Mouse (Mus musculus): ENCODE results near the gene Hdac10. TPM values are rescaled to one million over a fixed set of nuclear protein-coding genes. Genes with fewer than 3 reads are reported as not detected.

Gene Hdac10
- total RNA-seq, 1 experiment from 2014 or later, result 15.7 TPM

DNA sequence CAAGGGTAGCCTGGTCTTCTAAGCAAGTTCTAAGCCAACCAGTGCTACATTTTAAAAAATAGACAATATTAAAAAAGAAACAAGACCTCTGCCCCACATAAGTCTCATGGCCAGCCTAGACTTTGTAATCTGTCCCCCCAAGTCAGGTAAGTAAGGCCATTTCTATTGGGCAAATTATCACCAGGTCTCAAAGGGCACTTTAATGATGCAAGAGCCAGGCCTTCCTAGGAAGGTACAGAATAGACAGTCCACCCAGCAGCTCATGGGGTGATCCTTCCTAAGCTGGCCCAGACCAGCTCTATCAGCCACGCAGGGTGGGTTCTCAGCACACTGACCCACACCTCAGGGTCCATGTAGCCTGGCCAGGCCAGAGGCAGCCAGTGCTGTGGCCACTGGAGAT is 44.6 kb downstream of the Hdac10 start:
- ATAC-seq (replicated peaks; ENCODE audit: low read depth, poor library complexity, severe bottlenecking), result no peak

DNA sequence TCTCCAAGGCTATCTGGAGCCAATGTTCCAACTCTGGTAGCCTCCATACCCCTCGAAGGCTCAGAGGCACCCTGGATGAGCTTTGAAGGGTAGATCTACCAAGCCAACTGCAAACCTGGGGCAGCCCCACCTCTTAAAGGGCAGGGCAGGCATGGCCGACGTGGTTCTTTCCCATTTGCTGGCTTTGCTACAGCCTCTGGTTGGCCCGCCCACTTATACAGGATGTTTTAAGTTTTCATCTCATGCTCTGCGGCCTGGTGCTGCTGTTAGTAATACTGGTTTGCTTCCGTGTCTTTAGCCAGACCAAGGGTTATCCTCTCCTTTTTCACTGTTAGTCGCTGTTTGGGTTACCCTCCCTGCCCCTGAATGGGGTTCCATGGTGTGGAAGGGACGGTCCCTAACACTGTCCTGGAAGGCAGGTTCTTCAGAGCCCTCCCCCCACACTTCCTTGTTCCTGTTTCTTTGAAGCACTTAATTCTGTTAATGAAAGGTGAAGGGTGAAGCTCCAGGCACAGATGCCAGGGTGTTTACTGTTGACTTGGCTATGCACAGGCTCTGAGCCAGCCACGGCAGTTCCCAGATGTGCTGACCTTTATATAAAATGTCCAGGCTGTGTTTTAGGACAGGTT is 50.2 kb downstream of the Hdac10 start:
- peak; percentile 71 for ATAC-seq (replicated peaks; ENCODE audit: low read depth, poor library complexity, severe bottlenecking)

DNA sequence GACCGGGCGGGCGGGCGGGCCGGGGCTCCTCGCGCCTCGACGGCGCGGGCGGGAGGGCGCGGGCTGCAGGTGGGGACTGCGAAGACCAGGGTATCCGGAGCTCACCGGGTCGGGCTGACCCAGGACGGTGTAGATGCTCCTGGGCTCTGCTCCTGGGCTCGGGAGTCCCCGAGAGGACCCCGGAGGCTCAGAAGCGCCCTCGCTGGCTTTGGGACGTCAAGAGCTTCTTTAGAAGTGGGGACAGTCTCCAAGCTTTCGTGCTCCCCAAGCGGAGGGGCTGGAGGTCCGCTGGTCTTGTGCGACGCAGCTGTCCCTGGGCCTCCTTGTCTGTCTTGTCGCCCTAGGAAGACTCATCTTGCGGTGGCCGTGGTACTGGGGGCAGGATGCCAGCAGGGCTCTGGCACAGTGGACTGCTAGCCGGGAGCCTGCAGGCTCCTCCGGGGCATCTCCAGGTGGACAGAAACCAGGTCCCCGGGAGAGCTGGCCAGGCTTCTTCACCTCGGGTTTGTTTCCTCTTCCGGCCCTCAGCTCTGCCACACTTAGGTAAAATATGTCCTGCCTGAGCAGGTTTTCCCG is 52.3 kb downstream of the Hdac10 start:
- ATAC-seq (replicated peaks; ENCODE audit: low read depth, poor library complexity, severe bottlenecking), result no peak

DNA sequence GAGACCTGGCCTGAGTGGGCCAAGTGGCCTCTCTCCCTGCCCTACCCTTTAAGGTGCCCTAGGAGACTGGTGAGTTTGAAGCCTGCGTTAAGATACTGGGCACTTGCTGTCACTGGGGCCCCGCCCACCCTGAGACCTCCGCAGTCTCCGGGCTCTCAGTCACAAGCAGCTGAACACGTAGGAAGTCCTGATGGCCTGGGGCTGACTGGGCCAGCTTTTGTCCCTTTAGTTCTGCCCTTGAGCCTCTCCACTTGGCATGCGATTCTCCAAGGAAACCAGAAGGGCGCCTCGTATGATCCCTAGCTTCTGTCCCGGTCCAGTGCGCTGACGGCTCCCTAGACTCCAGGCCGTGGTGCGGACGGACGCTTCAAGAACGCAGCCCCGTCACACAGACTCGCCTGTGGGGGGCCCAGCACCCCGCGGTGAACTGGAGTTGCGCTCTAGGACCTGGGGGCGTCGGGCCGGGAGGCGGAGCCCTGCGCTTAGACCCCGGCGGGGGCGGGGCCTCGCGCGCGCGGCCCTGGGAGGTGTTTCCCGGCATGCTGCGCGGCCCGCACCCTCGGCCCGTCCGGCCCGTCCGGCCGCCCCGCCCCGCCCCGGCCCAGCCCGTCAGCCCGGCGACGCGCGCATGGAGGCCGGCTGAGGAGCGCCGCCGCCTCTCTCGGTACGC is 52.9 kb downstream of the Hdac10 start:
- ATAC-seq (replicated peaks; ENCODE audit: low read depth, poor library complexity, severe bottlenecking), result peak; percentile 62

DNA sequence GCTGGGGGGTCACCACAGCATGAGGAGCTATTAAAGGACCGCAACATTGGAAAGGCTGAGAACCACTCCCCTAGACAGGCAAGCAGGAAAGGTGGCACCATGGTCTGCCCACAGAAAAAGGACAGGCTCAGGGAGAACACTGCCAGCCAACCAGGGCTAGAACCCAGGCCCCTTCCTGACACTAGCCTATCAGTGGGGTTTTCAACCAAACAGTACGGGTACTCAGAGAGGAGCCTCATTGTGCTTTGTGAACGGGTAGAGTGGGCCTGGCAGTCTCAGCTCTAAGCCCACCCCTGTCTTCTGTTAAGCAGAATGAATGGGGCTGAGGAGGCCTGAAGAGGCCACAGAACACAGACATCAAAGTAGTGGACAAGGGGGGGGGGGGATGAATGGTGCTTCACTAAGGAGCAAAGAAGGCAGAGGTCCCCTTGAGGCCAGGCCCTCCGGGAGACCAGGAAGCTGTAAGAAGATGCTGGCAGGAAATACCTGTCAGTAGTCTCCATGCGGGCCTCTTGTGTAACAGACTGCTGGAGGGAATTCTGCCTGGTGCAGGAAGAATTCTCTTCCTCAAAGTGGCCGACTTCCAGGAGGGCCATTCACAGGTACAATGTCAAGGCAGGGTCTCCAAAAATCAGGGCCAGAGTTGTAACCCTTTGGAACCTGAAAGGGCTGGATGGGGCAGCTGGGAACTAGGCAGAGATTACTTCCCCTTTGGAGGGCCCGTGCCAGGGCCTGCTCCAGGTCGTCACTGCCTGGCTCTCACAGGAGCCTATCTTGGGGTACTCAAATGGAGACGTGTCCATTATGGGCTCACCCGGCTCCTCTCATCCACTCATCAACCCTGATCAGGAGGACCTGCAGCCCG is 53.7 kb downstream of the Hdac10 start, which contains the start of gene Trabd:
Trabd (plus strand) TSS at position 512 of the 865 bp plus-strand sequence.
- peak; percentile 20; the same call in 1 of the 2 replicates for ATAC-seq (replicated peaks; ENCODE audit: low read depth, poor library complexity, severe bottlenecking)

DNA sequence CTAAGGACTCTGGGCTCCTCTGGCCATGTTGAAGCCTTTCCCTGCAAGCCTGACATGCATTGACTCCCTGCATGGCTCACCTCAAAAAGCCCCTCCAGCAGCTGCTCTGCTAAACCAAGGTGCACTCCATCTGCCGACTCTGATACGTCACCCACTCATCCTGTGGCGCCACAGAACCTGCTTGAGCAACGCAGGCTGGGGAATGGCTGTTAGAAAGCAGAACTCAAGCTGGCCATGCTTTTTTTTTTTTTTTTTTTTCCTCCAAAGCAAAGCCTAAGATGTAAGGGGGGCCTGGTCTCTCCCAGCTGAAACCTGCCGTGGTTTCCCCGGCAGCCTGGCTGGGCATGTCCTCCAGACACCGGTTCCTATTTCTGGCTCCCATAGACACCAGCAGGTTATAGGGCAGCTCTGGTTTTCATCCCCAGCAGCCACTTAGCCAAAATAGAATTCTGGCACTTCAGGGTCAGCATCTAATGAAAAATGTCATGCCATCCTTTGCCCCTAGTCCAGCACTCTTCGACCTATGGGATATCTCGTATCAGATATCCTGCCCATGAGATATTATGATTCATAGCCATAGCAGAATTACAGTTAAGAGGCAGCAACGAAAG is 54.4 kb downstream of the Hdac10 start:
- peak; percentile 19; the same call in 1 of the 2 replicates for ATAC-seq (replicated peaks; ENCODE audit: low read depth, poor library complexity, severe bottlenecking)

Other genes with a start within 250 kb of the Hdac10 start
- gene Ttll8, start 174.3 kb downstream of the Hdac10 start, total RNA-seq (2017), result not detected in 2 replicates
- not detected in 2 replicates for gene Mlc1, start 149.7 kb downstream of the Hdac10 start, total RNA-seq (2017)
- gene Mov10l1, start 145.8 kb downstream of the Hdac10 start, total RNA-seq (2017), result not detected in 2 replicates
- 0.37 TPM in 1 of 2 replicates, not detected in the other for gene Panx2, start 69.0 kb downstream of the Hdac10 start, total RNA-seq (2017)
- gene Trabd, start 53.6 kb downstream of the Hdac10 start, total RNA-seq (2017), result 16.5 and 20.5 TPM in 2 replicates
- gene Selenoo, start 39.6 kb downstream of the Hdac10 start, total RNA-seq (2017), result 11.2 and 14.2 TPM in 2 replicates
- 14.6 and 21.7 TPM in 2 replicates for gene Tubgcp6, start 5.6 kb downstream of the Hdac10 start, total RNA-seq (2017)
- gene Mapk12, start 12.0 kb upstream of the Hdac10 start, total RNA-seq (2017), result not detected in 2 replicates
- gene Mapk11, start 20.9 kb upstream of the Hdac10 start, total RNA-seq (2017), result 0.50 and 0.73 TPM in 2 replicates
- gene Plxnb2, start 52.1 kb upstream of the Hdac10 start, total RNA-seq (2017), result 20.2 and 29.2 TPM in 2 replicates
- 1.6 and 2.3 TPM in 2 replicates for gene Dennd6b, start 67.8 kb upstream of the Hdac10 start, total RNA-seq (2017)
- 15.6 and 22.7 TPM in 2 replicates for gene Ppp6r2, start 82.9 kb upstream of the Hdac10 start, total RNA-seq (2017)
- 43.3 and 53.7 TPM in 2 replicates for gene Sbf1, start 186.6 kb upstream of the Hdac10 start, total RNA-seq (2017)
- gene Adm2, start 194.0 kb upstream of the Hdac10 start, total RNA-seq (2017), result not detected in 2 replicates
- gene Miox, start 205.7 kb upstream of the Hdac10 start, total RNA-seq (2017), result not detected in 2 replicates
- 13.9 and 14.4 TPM in 2 replicates for gene Lmf2, start 227.0 kb upstream of the Hdac10 start, total RNA-seq (2017)
- 81.4 and 106 TPM in 2 replicates for gene Ncaph2, start 227.0 kb upstream of the Hdac10 start, total RNA-seq (2017)
- gene Sco2, start 245.1 kb upstream of the Hdac10 start, total RNA-seq (2017), result 21.8 and 23.0 TPM in 2 replicates
- gene Tymp, start 248.3 kb upstream of the Hdac10 start, total RNA-seq (2017), result 0.68 and 0.78 TPM in 2 replicates

Measured in common myeloid progenitor, adult 5-6 weeks (primary cell).